In the genomic region with DNA sequence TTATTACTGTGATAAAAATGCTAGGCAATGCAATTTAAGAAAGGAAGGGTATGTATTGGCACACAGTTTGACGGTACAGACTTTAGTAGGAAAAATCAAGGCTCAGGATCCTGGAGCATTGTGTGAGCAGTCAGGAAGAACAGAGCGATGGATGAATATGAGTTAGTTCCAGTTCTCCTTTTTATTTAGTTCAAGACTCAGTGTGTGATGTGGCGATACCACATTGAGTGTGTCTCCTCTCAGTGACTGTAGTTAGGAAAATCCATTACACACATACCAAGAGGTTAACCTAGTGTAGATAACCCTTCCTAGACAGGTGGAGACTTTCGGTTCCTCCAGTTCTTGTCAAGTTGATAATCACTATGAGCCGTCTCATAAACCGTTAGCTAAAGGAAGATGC, we compare ENCODE assay signal across 9 mouse cellular contexts. TPM values are rescaled to one million over a fixed set of nuclear protein-coding genes. Genes with fewer than 3 reads are reported as not detected.
DNase-seq lines count a peak whose midpoint lies in the region; ATAC-seq lines count a peak whose summit lies in the region.
"Had no signal": no experiment of that assay in that cellular context is flagged by ENCODE, and none has a peak within 500 bp of the region (broad histone marks: within the 10 kb centered on the region; RNA-seq: fewer than 3 reads in every experiment).

No protein-coding gene starts in this region.

- no peaks in the 10 kb centered on the region for H3K27me3 ChIP-seq in kidney, embryonic 16.5 days (ENCODE audit: insufficient read depth, low read length)
- no peaks in the 10 kb centered on the region for H3K27me3 ChIP-seq in embryonic facial prominence, embryonic 13.5 days
- H3K27me3 ChIP-seq in hindbrain, embryonic 15.5 days: no peaks in the 10 kb centered on the region
- no peaks in the 10 kb centered on the region for H3K27me3 ChIP-seq in midbrain, embryonic 16.5 days (ENCODE audit: control insufficient read depth, insufficient read depth, low read depth, low read length)

- H3K4me1 ChIP-seq in kidney, embryonic 16.5 days (ENCODE audit: insufficient read depth, low read length): peaks cover 13% of the 10 kb centered on the region
- peaks cover 19% of the 10 kb centered on the region for H3K4me1 ChIP-seq in embryonic facial prominence, embryonic 13.5 days
- H3K4me1 ChIP-seq in hindbrain, embryonic 15.5 days (replicated peaks): peaks cover 31% of the 10 kb centered on the region
- peaks cover 18% of the 10 kb centered on the region for H3K4me1 ChIP-seq in midbrain, embryonic 16.5 days (ENCODE audit: control insufficient read depth, insufficient read depth, low read length)

- WGBS in kidney, embryonic 16.5 days: 93% methylated on average over 6 of the region's 6 CpGs
- WGBS in embryonic facial prominence, embryonic 13.5 days: 89% methylated on average over 6 of the region's 6 CpGs
- 95% methylated on average over 6 of the region's 6 CpGs for WGBS in hindbrain, embryonic 15.5 days
- 93% methylated on average over 6 of the region's 6 CpGs for WGBS in midbrain, embryonic 16.5 days

- H3K9ac ChIP-seq in kidney, embryonic 16.5 days (replicated peaks; ENCODE audit: low read length): no peak overlapping the region
- H3K9ac ChIP-seq in embryonic facial prominence, embryonic 13.5 days: no peak overlapping the region
- H3K9ac ChIP-seq in hindbrain, embryonic 15.5 days: no peak overlapping the region
- no peak overlapping the region for H3K9ac ChIP-seq in midbrain, embryonic 16.5 days (ENCODE audit: low read depth, low read length)

- ATAC-seq in kidney, embryonic 16.5 days (ENCODE audit: low FRiP score, low TSS enrichment): no peak
- ATAC-seq in embryonic facial prominence, embryonic 13.5 days (ENCODE audit: insufficient number of reproducible peaks, insufficient read depth, low FRiP score, low TSS enrichment, low read depth): no peak
- ATAC-seq in hindbrain, embryonic 15.5 days (ENCODE audit: low FRiP score, low read depth): no peak
- ATAC-seq in midbrain, embryonic 16.5 days: no peak
- no peak for ATAC-seq in megakaryocyte progenitor cell, adult 5-6 weeks (replicated peaks; ENCODE audit: poor library complexity)

- 0 out of 2 replicates have a peak overlapping the region, but pooled peaks have one; percentile 91 for H3K4me3 ChIP-seq in kidney, embryonic 16.5 days (ENCODE audit: low read length)
- H3K4me3 ChIP-seq in embryonic facial prominence, embryonic 13.5 days: no peak overlapping the region
- H3K4me3 ChIP-seq in hindbrain, embryonic 15.5 days: no peak overlapping the region
- H3K4me3 ChIP-seq in midbrain, embryonic 16.5 days (ENCODE audit: low read depth, low read length): no peak overlapping the region

- H3K27ac ChIP-seq in kidney, embryonic 16.5 days (ENCODE audit: low read length): no peak overlapping the region
- H3K27ac ChIP-seq in embryonic facial prominence, embryonic 13.5 days: no peak overlapping the region
- H3K27ac ChIP-seq in hindbrain, embryonic 15.5 days (replicated peaks): no peak overlapping the region
- no peak overlapping the region for H3K27ac ChIP-seq in midbrain, embryonic 16.5 days (ENCODE audit: low read length)

- H3K36me3 ChIP-seq in kidney, embryonic 16.5 days (ENCODE audit: insufficient read depth, low read length): no peaks in the 10 kb centered on the region
- H3K36me3 ChIP-seq in embryonic facial prominence, embryonic 13.5 days: no peaks in the 10 kb centered on the region
- no peaks in the 10 kb centered on the region for H3K36me3 ChIP-seq in hindbrain, embryonic 15.5 days
- H3K36me3 ChIP-seq in midbrain, embryonic 16.5 days (ENCODE audit: control insufficient read depth, insufficient read depth, low read length): no peaks in the 10 kb centered on the region

- H3K9me3 ChIP-seq in kidney, embryonic 16.5 days (ENCODE audit: low read length): no peaks in the 10 kb centered on the region
- no peaks in the 10 kb centered on the region for H3K9me3 ChIP-seq in embryonic facial prominence, embryonic 13.5 days
- no peaks in the 10 kb centered on the region for H3K9me3 ChIP-seq in hindbrain, embryonic 15.5 days
- no peaks in the 10 kb centered on the region for H3K9me3 ChIP-seq in midbrain, embryonic 16.5 days (replicated peaks; ENCODE audit: control insufficient read depth, low read length, poor library complexity, severe bottlenecking)

- H3K4me2 ChIP-seq in kidney, embryonic 16.5 days (replicated peaks; ENCODE audit: low read depth, low read length): peak overlapping the region; percentile 92
- H3K4me2 ChIP-seq in embryonic facial prominence, embryonic 13.5 days: peak overlapping the region; percentile 77
- H3K4me2 ChIP-seq in hindbrain, embryonic 15.5 days: peak overlapping the region; percentile 88
- H3K4me2 ChIP-seq in midbrain, embryonic 16.5 days (ENCODE audit: low read length): peak overlapping the region; percentile 68

- no peak for DNase-seq in kidney, postnatal 4 days
- no peak for DNase-seq in layer of hippocampus, adult 9-10 months (ENCODE audit: low spot score)
- no peak for DNase-seq in embryo, embryonic 10.5 days (ENCODE audit: low spot score)
- DNase-seq: right cerebral cortex, postnatal 14 days had no signal

RNA-seq across cellular contexts. Expression of a gene that starts 1.4 kb away (rescaled TPM):
- polyA plus RNA-seq in kidney, embryonic 16.5 days (2015; fragmentation: Nextera tagmentation; extraction: Ambion mirVana): 14.9 and 15.2 TPM in 2 replicates
- polyA plus RNA-seq in embryonic facial prominence, embryonic 13.5 days (2015; fragmentation: Nextera tagmentation; extraction: Ambion mirVana): 16.3 and 16.4 TPM in 2 replicates
- polyA plus RNA-seq in hindbrain, embryonic 15.5 days (2015; fragmentation: Nextera tagmentation; extraction: Ambion mirVana): 20.1 and 20.8 TPM in 2 replicates
- polyA plus RNA-seq in midbrain, embryonic 16.5 days (2015; fragmentation: Nextera tagmentation; extraction: Ambion mirVana): 23.2 and 26.5 TPM in 2 replicates
- 5.3 and 5.9 TPM in 2 replicates for total RNA-seq in megakaryocyte progenitor cell, adult 5-6 weeks (2015)
- total RNA-seq in megakaryocyte progenitor cell, adult 5-6 weeks (2017): 2.1 and 4.0 TPM in 2 replicates

RNA-seq across cellular contexts. Expression of a gene that starts 1.7 kb away (rescaled TPM):
- 33.0 and 36.5 TPM in 2 replicates for polyA plus RNA-seq in kidney, embryonic 16.5 days (2015; fragmentation: Nextera tagmentation; extraction: Ambion mirVana)
- 26.0 and 28.5 TPM in 2 replicates for polyA plus RNA-seq in embryonic facial prominence, embryonic 13.5 days (2015; fragmentation: Nextera tagmentation; extraction: Ambion mirVana)
- polyA plus RNA-seq in hindbrain, embryonic 15.5 days (2015; fragmentation: Nextera tagmentation; extraction: Ambion mirVana): 115 and 129 TPM in 2 replicates
- 123 and 143 TPM in 2 replicates for polyA plus RNA-seq in midbrain, embryonic 16.5 days (2015; fragmentation: Nextera tagmentation; extraction: Ambion mirVana)
- 29.0 and 36.8 TPM in 2 replicates for total RNA-seq in megakaryocyte progenitor cell, adult 5-6 weeks (2015)
- 24.9 and 30.2 TPM in 2 replicates for total RNA-seq in megakaryocyte progenitor cell, adult 5-6 weeks (2017)
